Mouse (Mus musculus) CH12.LX (cell line): ENCODE data around the gene Dok5. TPM values are rescaled to one million over a fixed set of nuclear protein-coding genes. Genes with fewer than 3 reads are reported as not detected.

Source experiments
- DNase-seq: peaks from one replicate; pipeline ENCODE4 v3.0.0-alpha.2; 2013; ENCODE audit errors: extremely low read depth
- H3K27ac ChIP-seq: 2 replicates; pipeline ENCODE4 v1.5.1; 2012; ENCODE audit warnings: low read depth, mild to moderate bottlenecking, control low read depth, moderate library complexity; ENCODE audit not compliant: insufficient read depth
- H3K27me3 ChIP-seq: replicated peaks from 2 replicates; pipeline ENCODE3; 2012; ENCODE audit warnings: inconsistent platforms
- H3K36me3 ChIP-seq, 2 experiments: replicated peaks in 1 of 2; 2 replicates each; pipeline versions ENCODE3 to v1.6.1; 2012; ENCODE audit warnings: inconsistent platforms in 1 of 2, low read length in 1 of 2, mild to moderate bottlenecking in 1 of 2, mixed read lengths in 1 of 2, moderate library complexity in 1 of 2; ENCODE audit not compliant: control insufficient read depth in 1 of 2, insufficient read depth in 1 of 2
- H3K4me1 ChIP-seq, 2 experiments: 2 replicates each; pipeline ENCODE4 v1.6.1; 2012; ENCODE audit warnings: inconsistent platforms in 1 of 2, moderate library complexity in 1 of 2; ENCODE audit not compliant: insufficient read depth in 2 of 2, control insufficient read depth in 1 of 2
- H3K4me2 ChIP-seq: 2 replicates; pipeline ENCODE4 v1.6.1; 2012; ENCODE audit warnings: low read depth, mild to moderate bottlenecking, control low read depth; ENCODE audit not compliant: poor library complexity, insufficient read depth, severe bottlenecking
- H3K4me3 ChIP-seq, 3 experiments: fragments of 150-350 bp in 1 of 3; sonication (generic) in 1 of 3; replicated peaks in 1 of 3; 2 replicates each; pipeline versions ENCODE3 to v1.5.1; 2011 to 2012; ENCODE audit warnings: low read depth in 2 of 3, low read length in 2 of 3, mild to moderate bottlenecking in 2 of 3, moderate library complexity in 2 of 3, control low read depth in 1 of 3, improper control_type of control experiment in 1 of 3, inconsistent platforms in 1 of 3, mixed read lengths in 1 of 3; ENCODE audit not compliant: poor library complexity in 1 of 3
- H3K79me2 ChIP-seq: replicated peaks from 2 replicates; pipeline ENCODE4 v1.6.1; 2012; ENCODE audit warnings: mild to moderate bottlenecking, moderate library complexity; ENCODE audit not compliant: control insufficient read depth, poor library complexity, insufficient read depth, severe bottlenecking; ENCODE audit errors: extremely low read depth
- H3K9ac ChIP-seq: 2 replicates; pipeline ENCODE4 v1.6.1; 2012; ENCODE audit warnings: low read depth, mild to moderate bottlenecking, control low read depth, moderate library complexity; ENCODE audit not compliant: insufficient read depth
- H3K9me3 ChIP-seq: replicated peaks from 2 replicates; pipeline ENCODE3; 2012; ENCODE audit warnings: low read length, inconsistent platforms, mixed read lengths
- BHLHE40 ChIP-seq: IDR thresholded peaks from 2 replicates; pipeline ENCODE4 v1.6.1; 2011; ENCODE audit warnings: mild to moderate bottlenecking, low read depth, low read length, improper control_type of control experiment
- CHD1 ChIP-seq: IDR thresholded peaks from 2 replicates; pipeline ENCODE4 v1.6.1; 2012; ENCODE audit warnings: low read depth, low read length, improper control_type of control experiment, inconsistent platforms
- E2F4 ChIP-seq: IDR thresholded peaks from 2 replicates; pipeline ENCODE4 v1.6.1; 2011; ENCODE audit warnings: low read depth, low read length, improper control_type of control experiment; ENCODE audit not compliant: insufficient replicate concordance
- EP300 ChIP-seq: IDR thresholded peaks from 2 replicates; pipeline ENCODE4 v1.6.1; 2011; ENCODE audit warnings: low read length, improper control_type of control experiment
- ETS1 ChIP-seq: conservative IDR thresholded peaks from 2 replicates; pipeline ENCODE4 v1.6.1; 2012; ENCODE audit warnings: low read depth, mild to moderate bottlenecking, inconsistent platforms, low read length, improper control_type of control experiment, moderate library complexity
- HCFC1 ChIP-seq: IDR thresholded peaks from 2 replicates; pipeline ENCODE4 v1.6.1; 2012; ENCODE audit warnings: low read depth, mild to moderate bottlenecking, inconsistent platforms, low read length, improper control_type of control experiment
- IRF4 ChIP-seq: IDR thresholded peaks from 2 replicates; pipeline ENCODE4 v1.6.1; 2014; ENCODE audit warnings: low read depth, mild to moderate bottlenecking, inconsistent platforms, low read length, improper control_type of control experiment
- KAT2A ChIP-seq: IDR thresholded peaks from 2 replicates; pipeline ENCODE4 v1.6.1; 2012; ENCODE audit warnings: low read length, improper control_type of control experiment, inconsistent platforms; ENCODE audit not compliant: insufficient replicate concordance
- MAZ ChIP-seq: IDR thresholded peaks from 2 replicates; pipeline ENCODE4 v1.6.1; 2012; ENCODE audit warnings: low read depth, mild to moderate bottlenecking, inconsistent platforms, low read length, improper control_type of control experiment, moderate library complexity
- MEF2A ChIP-seq: IDR thresholded peaks from 2 replicates; pipeline ENCODE4 v1.6.1; 2014; ENCODE audit warnings: low read depth, mild to moderate bottlenecking, inconsistent platforms, low read length, improper control_type of control experiment, borderline replicate concordance
- MXI1 ChIP-seq: IDR thresholded peaks from 2 replicates; pipeline ENCODE4 v1.6.1; 2011; ENCODE audit warnings: mild to moderate bottlenecking, low read depth, low read length, improper control_type of control experiment
- MYC ChIP-seq: IDR thresholded peaks from 2 replicates; pipeline ENCODE4 v1.6.1; 2011; ENCODE audit warnings: low read depth, mild to moderate bottlenecking, improper control_type of control experiment, low read length
- NELFE ChIP-seq: IDR thresholded peaks from 2 replicates; pipeline ENCODE4 v1.6.1; 2011; ENCODE audit warnings: low read depth, low read length, improper control_type of control experiment
- PAX5 ChIP-seq: IDR thresholded peaks from 2 replicates; pipeline ENCODE4 v1.6.1; 2012; ENCODE audit warnings: low read length, inconsistent platforms, mixed read lengths
- POLR2A ChIP-seq: IDR thresholded peaks from 2 replicates; pipeline ENCODE4 v1.6.1; 2011; ENCODE audit warnings: low read depth, mild to moderate bottlenecking, improper control_type of control experiment, low read length
- POLR2AphosphoS2 ChIP-seq: IDR thresholded peaks from 2 replicates; pipeline ENCODE4 v1.6.1; 2011; ENCODE audit warnings: low read depth, low read length, improper control_type of control experiment
- RCOR1 ChIP-seq: conservative IDR thresholded peaks from 2 replicates; pipeline ENCODE4 v1.6.1; 2012; ENCODE audit warnings: low read depth, mild to moderate bottlenecking, inconsistent platforms, low read length, improper control_type of control experiment
- SMC3 ChIP-seq: IDR thresholded peaks from 2 replicates; pipeline ENCODE4 v1.6.1; 2011; ENCODE audit warnings: low read depth, low read length, improper control_type of control experiment
- TCF12 ChIP-seq: IDR thresholded peaks from 2 replicates; pipeline ENCODE4 v1.6.1; 2014; ENCODE audit warnings: low read depth, mild to moderate bottlenecking, inconsistent platforms, low read length, improper control_type of control experiment
- UBTF ChIP-seq: IDR thresholded peaks from 2 replicates; pipeline ENCODE4 v1.6.1; 2012; ENCODE audit warnings: low read depth, mild to moderate bottlenecking, inconsistent platforms, low read length, improper control_type of control experiment, moderate library complexity
- USF1 ChIP-seq: IDR thresholded peaks from 2 replicates; pipeline ENCODE4 v1.6.1; 2014; ENCODE audit warnings: low read depth, mild to moderate bottlenecking, inconsistent platforms, low read length, improper control_type of control experiment
- USF2 ChIP-seq: conservative IDR thresholded peaks from 2 replicates; pipeline ENCODE4 v1.6.1; 2011; ENCODE audit warnings: low read depth, low read length, improper control_type of control experiment
- ZC3H11A ChIP-seq: IDR thresholded peaks from 2 replicates; pipeline ENCODE4 v1.6.1; 2012; ENCODE audit warnings: low read depth, mild to moderate bottlenecking, inconsistent platforms, low read length, improper control_type of control experiment
- ZKSCAN1 ChIP-seq: IDR thresholded peaks from 2 replicates; pipeline ENCODE4 v1.6.1; 2012; ENCODE audit warnings: low read depth, inconsistent platforms, low read length, improper control_type of control experiment, borderline replicate concordance
- dilution Hi-C: fragments of 300-500 bp; cut with MboI; formaldehyde crosslinking; loops from 2 replicates; pipeline ENCODE4 v1.14.3; 2020; ENCODE audit warnings: low sequenced_read_pairs; ENCODE audit not compliant: extremely low pct_unique_long_range_greater_than_20kb, extremely low pct_ligation_motif_present
- in situ Hi-C: fragments of 300-500 bp; cut with MboI; formaldehyde crosslinking; loops from 3 replicates; pipeline ENCODE4 v1.14.3; 2019; ENCODE audit warnings: low sequenced_read_pairs, low pct_ligation_motif_present, low pct_unique_long_range_greater_than_20kb, mixed read lengths
- polyA plus RNA-seq: library from polyadenylated mRNA; unstranded; fragments of >175 nt; gene quantifications from 2 replicates; pipeline ENCODE4 v1.2.1, GENCODE M21; 2012; ENCODE audit warnings: low read depth; ENCODE audit not compliant: insufficient read length
- total RNA-seq, 2 experiments: library from RNA; depleted of rRNA; stranded (reverse); fragments of 300-350 nt in 1 of 2; fragments of >200 nt in 1 of 2; gene quantifications; 2 replicates each; pipeline ENCODE4 v1.2.3; 2012 to 2014

Dok5 gene
- total and polyA plus RNA-seq, 3 experiments: not detected

DNA sequence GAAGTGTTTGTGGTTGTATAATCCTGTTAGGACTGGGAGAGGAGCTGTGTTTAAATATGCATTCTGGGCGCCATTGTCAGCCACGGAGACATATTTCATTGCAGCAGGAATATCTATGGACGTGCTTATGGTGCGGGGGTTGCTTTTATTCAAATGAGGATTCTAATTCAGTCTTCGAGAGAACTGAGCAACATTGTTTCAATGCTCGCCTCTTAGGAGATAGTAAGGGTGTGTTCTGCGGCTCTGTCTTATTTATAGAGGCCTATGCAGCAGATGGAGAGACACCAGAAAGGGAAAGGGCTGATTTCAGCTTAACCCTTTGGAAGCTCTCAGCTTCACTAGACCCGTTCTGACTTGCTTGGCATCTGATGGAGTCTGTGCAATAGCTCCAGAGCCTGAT lies 35.6 kb downstream of the Dok5 start:
- no peak overlapping the region for H3K4me2 ChIP-seq
- H3K9ac ChIP-seq: no peak overlapping the region
- no peaks in the 10 kb centered on the region for H3K4me1 ChIP-seq
- dilution Hi-C loops (no loop called here), in situ Hi-C loops (no loop called here)
- no peaks in the 10 kb centered on the region for H3K79me2 ChIP-seq
- H3K9me3 ChIP-seq: peaks cover 81% of the 10 kb centered on the region
- no peak overlapping the region for H3K27ac ChIP-seq
- no peaks in the 10 kb centered on the region for H3K27me3 ChIP-seq
- DNase-seq: no peak
- H3K4me3 ChIP-seq: no peak overlapping the region
- no peaks in the 10 kb centered on the region for H3K36me3 ChIP-seq
- TF ChIP-seq BHLHE40 (no peak), USF1 (no peak), PAX5 (no peak), KAT2A (no peak), POLR2AphosphoS2 (no peak), CHD1 (no peak), MEF2A (no peak), ETS1 (no peak), POLR2A (no peak)

DNA sequence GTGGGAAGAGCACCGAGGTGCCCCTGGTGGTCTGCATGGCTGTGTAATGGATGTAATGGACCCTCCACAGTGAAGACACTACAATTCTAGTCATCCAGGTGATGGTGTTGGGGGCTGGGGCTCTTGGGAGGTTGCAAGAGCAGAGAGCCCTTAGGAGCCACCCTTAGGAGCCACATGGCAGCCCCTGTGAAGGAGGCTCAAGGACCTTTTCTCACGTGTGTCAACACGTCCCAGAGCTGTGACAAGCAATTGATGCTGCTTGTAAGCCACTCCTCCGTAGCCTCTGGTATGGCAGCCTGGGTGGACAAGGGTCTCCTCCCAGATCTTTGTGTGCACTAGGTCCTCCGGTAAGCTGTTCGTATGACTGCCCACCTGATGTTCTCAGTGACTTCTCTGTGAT lies 37.1 kb downstream of the Dok5 start:
- H3K36me3 ChIP-seq: no peaks in the 10 kb centered on the region
- H3K27me3 ChIP-seq: no peaks in the 10 kb centered on the region
- TF ChIP-seq IRF4 (no peak), MXI1 (no peak), E2F4 (no peak), UBTF (no peak), KAT2A (no peak), ETS1 (no peak), NELFE (no peak), USF2 (no peak), MAZ (no peak), POLR2AphosphoS2 (no peak)
- no peaks in the 10 kb centered on the region for H3K4me1 ChIP-seq
- H3K9me3 ChIP-seq: peaks cover 85% of the 10 kb centered on the region
- DNase-seq: no peak
- no peak overlapping the region for H3K9ac ChIP-seq
- H3K4me2 ChIP-seq: no peak overlapping the region
- H3K27ac ChIP-seq: no peak overlapping the region
- no peak overlapping the region for H3K4me3 ChIP-seq
- H3K79me2 ChIP-seq: no peaks in the 10 kb centered on the region
- in situ Hi-C loops: no loop called here
- dilution Hi-C loops: no loop called here

DNA sequence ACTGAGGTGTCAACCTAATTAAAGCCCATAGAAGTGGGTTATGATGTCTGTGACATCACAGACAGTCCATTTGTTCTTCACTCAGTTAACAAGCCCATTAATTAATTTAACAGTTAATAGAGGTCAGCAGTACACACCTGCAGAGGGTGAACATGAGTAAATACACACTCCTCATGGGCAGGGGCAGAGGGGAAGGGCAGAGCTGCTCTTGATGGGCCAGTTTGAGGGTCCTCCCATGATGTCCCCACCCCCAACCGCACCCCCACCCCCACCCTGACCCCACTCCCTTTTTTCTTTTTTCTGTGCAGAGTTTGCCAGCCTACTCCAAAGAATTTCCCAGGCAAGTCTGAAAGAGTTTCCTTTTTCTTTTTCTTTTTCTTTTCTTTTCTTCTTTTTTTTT lies 39.9 kb downstream of the Dok5 start:
- Histone ChIP-seq H3K36me3 (no peaks in the 10 kb centered on the region), H3K27me3 (no peaks in the 10 kb centered on the region), H3K9ac (no peak overlapping the region), H3K4me1 (no peaks in the 10 kb centered on the region), H3K9me3 (peaks cover 81% of the 10 kb centered on the region), H3K4me3 (no peak overlapping the region), H3K79me2 (no peaks in the 10 kb centered on the region), H3K27ac (no peak overlapping the region), H3K4me2 (no peak overlapping the region)
- in situ Hi-C loops: no loop called here
- TF ChIP-seq SMC3: no peak
- TF ChIP-seq EP300: no peak
- TF ChIP-seq RCOR1: no peak
- no peak for TF ChIP-seq POLR2AphosphoS2
- TF ChIP-seq ZKSCAN1: no peak
- TF ChIP-seq TCF12: no peak
- TF ChIP-seq POLR2A: no peak
- no peak for TF ChIP-seq HCFC1
- TF ChIP-seq PAX5: no peak
- TF ChIP-seq MEF2A: no peak
- no peak for TF ChIP-seq USF2
- no peak for TF ChIP-seq MYC
- no peak for TF ChIP-seq KAT2A
- TF ChIP-seq CHD1: no peak
- TF ChIP-seq ZC3H11A: no peak
- TF ChIP-seq UBTF: no peak
- no peak for DNase-seq
- dilution Hi-C loops: no loop called here
